Mouse (Mus musculus) monocyte, adult 2 months (primary cell): ENCODE measurements around the gene Serinc5.
A peak's percentile ranks its signal among the peaks of the same experiment; 100 is the strongest.
"Not testable (repeated sequence)": the region's sequence is repeated elsewhere in the genome, so short reads cannot be mapped to it uniquely, and the experiment has no call there.

ENCODE experiments used
- DNase-seq, 2 experiments: peaks; one replicate each; pipeline ENCODE4 v3.0.0; 2022; ENCODE audit warnings: low spot score in 2 of 2, low read depth in 1 of 2

Serinc5 gene

DNA sequence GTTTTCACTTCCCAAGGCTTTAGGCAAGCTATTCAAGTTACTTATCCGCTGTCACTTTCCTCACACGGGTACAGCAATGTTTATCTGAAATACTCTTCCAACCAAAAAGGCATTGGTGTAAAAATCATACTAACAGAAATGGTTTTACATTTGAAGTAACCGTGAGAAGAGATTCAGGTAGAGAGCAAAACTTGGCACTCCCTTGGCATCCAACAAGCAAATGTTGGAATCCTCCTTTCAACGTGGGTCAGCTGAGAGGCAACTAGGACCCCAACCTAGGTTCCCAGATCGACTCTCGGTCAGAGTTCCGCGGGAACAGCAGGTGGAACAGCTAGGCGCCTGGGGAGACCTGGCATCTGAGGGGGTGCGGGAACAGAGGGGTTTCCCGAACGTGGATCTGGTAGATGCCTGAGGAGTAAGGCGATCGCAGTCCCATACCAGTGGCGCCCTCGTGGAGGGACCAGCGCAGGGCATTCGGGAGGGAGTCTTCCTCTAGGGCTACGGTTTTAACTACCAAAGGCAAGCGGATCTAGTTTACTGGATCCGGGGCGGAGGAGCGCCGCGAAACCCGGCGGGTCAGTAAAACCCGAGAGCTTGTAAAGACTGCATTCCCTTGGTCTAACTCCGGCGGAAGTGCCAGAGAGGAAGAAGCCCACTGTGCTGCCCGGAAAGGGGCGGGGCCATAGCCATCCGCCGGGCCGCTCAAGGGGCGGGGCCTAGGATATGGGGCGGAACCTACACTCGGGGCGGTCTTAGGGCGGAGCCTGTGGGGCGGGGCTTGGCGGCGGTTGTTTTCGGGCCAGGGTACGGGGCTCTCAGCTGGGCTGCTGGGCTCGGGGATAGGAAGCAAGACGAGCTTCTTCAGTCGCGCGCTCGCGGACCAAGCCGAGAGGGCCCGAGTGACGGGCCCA, at the start of gene Serinc5:
TSS of gene Serinc5 (plus strand) at position 781 of the 911 bp plus-strand sequence.
- DNase-seq = peak; percentile 88 to 95

DNA sequence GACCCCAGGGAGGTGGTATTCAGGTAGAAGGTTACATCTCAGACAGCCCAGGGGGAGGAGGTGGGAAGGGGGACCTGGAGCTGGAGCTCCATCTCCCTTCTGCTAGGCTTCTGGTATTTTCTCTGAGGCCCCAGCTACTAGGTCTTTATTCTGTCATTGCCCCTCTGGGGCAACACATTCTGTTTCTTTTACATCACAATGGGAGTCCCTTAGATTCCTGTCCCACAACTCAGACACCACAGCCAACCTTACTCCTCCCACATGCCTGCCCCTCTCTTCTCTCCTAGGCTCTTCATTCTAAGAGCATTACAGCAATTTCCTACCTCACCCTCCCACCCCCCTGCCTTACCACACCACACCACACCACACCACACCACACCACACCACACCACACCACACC, 34.8 kb upstream of the Serinc5 start, which contains the start of gene Spz1:
TSS of gene Spz1 (minus strand) at position 101 of the 400 bp plus-strand sequence.
- no peak for DNase-seq

DNA sequence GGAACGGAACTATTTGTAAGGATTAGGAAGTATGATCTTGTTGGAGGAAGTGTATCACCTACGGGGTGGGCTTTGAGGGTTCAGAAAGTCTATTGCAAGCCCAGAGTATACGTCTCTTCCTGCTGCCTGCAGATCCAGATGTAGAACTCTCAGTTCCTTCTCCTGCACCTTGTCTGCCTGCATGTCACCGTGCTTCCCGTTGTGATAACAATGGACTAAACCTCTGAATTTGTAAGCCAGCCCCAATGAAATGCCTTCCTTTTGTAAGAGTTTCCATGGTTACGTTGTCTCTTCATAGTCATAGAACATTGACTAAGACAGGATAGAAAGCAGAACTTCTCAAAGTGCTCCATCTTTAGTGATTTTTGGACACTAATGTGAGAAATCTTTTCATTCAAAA, 34.2 kb upstream of the Serinc5 start:
- no peak for DNase-seq

DNA sequence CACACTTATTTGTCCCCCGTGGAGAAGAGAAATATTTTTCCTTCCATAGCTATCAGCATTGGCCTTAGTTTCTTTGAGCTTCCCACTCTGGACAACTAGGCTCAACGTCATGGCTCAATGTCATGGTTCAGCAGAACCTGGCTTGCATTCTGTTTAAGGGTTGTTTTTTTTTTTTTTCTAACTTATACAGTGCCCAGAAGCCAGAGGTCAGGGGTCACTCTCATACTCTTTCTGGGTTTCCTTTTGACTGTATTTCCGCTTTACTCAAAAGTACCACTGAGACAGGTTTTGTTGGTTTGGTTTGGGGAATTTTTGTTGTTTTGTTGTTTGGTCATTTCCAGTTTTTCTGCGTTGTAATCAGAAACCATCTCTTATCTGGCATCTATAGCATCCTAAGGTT, 32.7 kb upstream of the Serinc5 start:
- DNase-seq = no peak

DNA sequence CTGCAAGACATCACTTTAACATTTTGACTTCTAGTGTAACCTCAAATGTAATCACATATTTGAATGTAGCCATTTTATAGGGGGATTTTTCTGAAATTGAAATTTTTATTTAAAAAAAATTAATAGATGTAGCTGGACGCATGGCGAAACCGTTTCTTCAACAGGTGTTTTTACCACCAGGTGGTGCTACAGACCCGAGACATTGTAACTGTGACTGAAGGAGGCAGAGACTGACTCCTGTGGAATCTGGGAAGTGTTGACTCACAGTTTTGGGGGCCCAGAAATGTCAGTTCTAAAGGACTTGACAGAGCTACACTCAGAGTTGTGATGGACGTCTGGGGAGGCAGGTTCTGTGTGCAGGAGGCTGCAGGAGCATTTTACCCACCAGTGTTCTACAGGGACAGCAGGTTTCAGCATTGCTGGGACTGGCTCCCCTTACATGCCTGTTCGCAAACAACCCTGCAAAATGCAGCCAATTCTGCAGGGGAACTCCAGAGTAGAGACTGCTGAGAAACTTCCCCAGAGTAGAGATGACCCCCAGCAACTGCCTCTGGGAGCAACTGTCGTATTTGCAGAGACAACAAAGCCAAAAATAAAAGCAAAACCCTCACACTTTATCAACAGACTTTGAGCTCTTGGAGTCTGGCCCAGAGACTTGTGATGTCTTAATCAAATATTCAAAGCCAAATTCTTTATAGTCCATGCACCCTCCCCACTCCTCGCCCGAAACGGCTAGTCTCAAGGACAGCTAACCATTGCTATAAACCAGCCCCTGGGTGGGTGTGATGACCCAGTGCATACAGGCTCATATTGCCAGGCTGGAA, 30.5 kb upstream of the Serinc5 start:
- no peak for DNase-seq

DNA sequence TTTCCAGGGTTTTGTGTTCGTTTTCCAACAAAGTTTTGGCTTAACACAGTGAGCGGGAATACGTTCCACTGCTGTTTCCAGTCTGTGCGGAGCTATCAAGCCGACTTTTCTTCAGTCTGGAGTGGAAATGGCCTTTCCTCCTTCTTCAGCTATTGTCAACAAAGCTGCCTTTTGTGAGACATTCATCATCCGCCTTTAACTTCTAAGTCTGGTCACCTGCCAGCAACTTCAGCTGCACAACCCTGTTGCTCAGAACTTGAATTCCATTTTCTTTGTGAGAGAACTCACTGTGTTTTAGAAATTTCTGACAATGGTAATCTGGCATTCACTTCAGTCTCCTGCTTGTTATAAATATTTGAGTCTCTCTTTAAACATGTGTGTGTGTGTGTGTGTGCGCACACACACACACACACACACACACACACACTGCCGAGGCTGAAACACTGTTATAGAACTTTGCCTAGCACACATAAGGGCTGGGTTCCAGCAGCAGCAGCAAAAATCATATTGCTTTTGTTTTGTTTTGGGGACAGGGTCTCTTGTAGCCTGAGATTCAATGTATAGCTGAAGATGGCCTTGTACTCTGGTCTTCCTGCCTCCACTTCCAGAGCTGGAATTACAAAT, 26.7 kb upstream of the Serinc5 start:
- no peak for DNase-seq

DNA sequence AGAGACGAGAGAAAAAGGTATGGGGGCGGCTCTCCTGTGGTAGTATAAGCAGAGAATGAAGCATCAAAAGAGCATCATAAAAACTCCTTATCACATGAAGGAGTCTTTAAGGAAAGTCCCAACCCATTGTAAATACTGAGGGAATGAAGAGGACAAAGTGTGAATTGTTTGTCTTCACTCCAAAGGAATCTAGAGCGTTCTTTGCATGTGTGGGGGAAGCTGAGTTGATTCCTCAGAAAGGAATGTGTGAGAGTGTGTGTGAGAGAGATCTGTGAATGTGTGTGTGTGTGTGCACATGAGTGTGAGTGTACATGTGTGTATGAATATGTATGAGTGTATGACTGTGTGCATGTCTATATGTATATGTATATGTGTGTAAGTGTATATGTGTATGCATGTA, 22.2 kb upstream of the Serinc5 start:
- no peak for DNase-seq

DNA sequence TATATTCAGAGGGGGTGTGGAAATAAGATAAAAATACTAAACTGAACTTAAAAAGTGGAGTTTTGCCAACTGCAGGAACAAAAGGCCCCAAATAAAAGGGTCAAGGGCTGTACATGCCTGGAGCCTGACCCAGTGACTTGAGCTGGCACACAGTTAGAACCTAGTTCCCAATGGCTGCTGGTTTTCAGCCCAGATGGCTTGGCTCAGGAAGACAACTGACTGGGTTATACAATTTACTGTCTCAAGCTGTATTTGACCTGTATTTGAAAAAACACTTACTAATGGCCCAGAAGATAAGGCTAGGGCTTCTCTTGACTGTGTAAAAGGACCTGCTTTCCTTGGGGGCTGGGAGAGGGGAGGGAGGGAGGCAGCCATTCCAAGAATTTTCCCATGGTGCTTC, 21.6 kb upstream of the Serinc5 start:
- no peak for DNase-seq

DNA sequence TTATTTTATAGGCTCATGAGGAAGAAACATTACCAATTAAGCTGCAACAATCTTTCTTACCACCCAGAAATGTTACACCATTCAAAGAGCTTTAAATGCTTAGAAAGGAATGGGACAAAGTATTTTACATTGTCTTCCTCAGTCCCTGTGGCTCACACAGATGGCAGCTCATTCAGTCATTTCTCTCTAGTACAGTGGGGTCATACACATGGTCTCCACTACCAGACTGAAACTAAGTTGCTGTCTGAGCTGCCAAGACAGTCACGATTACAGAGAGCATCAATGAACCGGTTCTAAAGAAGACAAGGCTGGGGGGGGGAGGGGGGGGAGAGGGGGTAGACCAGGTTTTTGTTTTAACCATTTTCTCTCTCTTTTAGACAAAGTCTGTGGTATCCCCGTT, 19.7 kb upstream of the Serinc5 start:
- no peak for DNase-seq

DNA sequence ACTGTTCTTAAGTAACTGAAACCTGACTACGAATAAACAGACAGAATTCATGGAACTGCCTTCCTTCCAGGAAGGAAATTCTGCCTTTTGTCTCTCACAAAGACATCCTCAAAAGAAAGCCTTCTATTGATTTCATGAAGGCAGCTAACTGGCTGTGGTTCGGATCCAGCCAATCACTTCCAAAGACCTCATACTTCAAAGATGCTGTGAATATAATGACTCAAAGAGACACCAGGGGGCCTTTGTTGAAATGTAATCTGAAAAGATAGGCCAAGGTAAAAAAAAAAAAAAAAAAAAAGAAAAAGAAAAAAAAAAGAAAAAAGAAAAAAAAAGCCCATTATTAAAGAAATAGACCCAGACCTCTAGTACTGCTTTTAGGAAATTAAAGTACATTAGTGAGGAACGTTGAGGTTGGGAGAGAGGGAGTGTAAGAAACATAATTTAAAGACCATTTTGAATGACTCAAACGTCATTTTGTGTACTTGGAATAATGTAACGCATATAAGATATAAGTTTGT, 18.6 kb upstream of the Serinc5 start:
- no peak for DNase-seq

DNA sequence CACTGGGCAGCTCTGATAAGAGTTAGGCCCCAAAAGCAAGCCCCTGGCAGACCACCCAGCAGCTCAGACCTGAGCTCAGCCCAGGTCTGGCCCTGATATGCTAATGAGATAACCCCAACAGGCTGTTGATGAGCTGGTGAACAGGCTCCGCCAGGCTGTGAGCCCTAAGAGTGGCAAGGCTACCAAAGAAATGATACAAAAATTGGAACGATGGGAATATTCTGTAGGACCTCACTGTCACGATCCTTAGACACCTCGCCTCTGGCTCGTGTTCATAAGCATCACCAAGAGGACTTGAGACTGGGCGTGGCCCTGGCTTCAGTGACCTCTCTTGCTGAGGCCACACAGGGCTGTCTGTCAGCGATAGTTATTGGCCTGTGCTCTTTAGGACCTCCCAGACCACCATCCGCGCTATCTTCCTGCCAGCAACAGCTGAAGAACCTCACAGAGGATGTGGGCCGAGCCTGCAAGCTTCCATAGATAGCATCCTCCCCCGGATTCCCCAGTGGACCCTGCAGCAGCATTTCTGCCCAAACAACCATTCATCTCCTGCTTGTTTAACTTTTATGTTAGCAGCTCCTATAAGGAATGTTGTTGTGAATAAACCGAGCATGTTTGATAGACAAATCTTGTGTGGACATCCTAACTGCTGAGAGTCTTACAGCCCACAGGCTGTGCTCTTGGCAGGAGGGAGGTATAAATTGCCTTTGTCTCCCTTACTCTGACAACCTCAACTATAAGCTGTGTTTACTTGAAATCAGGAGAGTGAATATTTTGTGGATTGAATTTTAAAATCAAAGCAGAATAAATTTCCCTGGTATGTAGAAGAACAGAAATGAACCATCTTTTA, 17.9 kb upstream of the Serinc5 start:
- DNase-seq = no peak

DNA sequence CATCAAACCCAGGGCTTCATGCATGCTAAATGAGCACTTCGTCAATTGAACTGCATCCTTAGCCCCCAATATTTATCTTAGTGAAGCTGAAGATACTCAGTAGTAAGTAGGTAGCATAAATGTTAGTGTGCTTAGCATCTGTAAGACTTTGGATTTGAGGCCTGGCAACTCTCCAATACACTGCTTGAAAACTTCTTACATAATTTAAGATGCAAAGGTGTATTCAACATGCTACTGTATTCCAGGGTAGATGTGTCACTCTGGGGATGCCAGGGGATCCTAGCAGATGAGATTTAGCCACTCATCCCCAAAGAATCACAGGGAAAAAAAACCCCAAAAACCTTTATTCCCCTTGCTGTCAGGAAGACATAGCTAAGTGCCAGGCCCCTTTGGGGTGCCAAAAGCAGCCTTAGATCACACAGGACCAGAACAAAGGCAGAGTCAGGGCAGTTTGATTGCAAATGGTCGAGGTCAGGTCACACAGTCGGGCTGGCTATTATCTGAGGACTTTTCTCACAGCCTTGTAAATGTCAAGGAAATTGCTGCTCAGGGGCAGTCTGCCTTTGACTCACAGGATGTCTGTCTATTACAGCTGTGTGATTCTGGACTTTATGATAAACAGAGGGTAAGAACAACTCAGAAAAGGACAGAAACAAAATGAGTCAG, 17.0 kb upstream of the Serinc5 start:
- no peak for DNase-seq

DNA sequence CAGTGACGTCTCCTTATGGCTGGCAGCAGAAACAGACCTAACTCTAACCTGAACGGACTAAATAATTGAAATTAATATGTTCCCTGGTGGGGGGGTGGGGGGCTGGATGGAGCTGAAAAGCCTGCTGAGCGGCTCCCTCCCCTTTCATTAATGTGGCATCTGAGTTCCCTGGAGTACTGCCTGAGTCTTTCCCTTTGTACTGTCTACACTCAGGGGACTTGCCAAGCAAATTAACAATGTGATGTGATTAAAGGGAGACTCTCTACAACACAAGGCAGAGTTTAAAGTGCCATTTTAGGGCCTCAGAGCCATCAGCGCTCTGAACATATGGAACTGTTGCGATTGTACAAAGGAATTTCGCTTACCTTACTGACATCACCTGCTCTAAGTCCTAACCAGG, 16.4 kb upstream of the Serinc5 start:
- no peak for DNase-seq

DNA sequence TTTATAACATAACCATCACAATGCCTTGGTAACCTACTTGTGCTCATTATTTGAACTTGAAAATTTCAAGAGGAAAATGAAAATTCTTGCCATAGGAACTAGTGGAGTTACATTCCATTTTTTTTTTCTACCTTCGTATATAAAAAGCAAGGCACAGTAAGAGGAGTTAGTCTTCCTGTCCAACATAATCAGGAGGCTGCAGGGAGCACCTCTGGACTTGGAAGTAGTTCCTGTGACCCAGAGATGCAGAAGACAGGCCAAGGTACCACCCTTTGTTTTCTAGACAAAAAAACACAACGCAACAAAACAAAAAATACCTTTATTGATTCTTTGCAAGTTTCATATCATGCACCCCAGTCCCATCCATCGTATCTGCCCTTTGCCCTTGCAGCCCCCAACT, 16.0 kb upstream of the Serinc5 start:
- no peak for DNase-seq

DNA sequence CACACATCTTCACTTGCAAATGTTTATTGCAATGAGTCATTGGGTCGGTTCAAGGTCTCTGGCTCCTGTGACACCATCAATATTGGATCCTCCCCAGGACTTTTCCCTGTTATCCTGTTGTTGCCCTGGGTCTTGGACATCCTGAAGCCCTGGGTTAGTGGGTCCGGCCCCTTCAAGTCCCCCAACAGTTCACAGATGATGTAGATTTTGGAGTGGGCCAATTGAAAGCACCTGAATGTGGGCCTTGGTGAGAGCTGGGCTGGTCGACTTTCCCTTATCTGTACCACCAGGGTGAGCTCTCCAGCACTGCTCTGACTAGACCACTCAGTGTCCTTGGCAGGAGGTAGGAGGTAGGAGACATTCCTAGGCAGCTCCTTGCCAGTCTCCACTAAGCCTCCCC, 15.5 kb upstream of the Serinc5 start:
- no peak for DNase-seq

DNA sequence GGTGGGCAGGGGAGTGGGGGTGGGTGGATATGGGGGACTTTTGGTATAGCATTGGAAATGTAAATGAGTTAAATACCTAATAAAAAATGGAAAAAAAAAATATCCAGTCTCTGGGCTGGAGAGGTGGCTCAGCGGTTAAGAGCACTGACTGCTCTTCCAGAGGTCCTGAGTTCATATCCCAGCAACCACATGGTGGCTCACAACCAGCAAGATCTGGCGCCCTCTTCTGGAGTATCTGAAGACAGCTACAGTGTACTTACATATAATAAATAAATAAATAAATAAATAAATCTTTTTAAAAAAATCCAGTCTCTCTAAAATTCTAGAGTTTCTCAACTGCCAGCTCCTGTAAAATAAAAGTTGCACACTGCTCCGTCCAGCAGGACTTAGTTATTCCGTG, 5.6 kb upstream of the Serinc5 start:
- not testable (repeated sequence) for DNase-seq

DNA sequence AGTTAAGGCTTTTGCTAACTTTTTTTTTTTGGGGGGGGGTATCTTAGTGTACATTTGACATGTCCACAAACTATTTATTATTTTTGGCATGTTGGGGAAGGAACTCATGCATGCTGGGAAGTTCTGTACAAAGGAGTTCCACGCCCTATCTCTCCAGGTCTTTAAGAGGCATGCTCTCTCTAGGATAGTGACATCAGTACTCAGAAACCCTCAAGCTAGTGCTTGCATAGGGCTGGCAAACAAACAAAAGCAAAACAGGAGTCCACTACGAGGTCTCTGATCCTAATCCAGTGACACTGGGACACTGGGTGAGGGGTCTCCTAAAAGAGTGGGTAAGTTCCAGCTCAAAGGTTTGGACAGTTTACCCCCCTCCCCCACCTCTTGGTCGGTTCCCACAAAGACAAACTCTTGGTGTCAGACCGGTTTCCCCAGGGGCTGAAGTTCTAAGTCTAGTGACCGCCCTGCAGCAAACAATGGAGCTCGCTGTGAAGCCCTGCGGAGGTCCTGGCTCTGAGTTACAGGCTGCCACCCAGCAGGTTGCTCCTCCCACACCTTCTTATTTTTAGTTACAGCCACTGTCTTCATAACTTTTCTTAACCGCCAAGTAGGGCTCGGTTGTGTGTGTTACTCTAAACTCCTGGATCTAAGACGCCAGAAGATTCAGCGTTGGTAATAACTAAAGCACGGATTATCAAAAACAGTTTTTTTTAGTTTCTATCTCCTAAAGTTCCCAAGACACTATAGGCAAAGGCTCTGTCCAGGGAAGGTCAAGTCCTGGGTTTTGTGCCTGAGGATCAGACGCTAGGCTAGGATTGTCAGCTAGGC, 1.2 kb upstream of the Serinc5 start:
- DNase-seq = no peak

DNA sequence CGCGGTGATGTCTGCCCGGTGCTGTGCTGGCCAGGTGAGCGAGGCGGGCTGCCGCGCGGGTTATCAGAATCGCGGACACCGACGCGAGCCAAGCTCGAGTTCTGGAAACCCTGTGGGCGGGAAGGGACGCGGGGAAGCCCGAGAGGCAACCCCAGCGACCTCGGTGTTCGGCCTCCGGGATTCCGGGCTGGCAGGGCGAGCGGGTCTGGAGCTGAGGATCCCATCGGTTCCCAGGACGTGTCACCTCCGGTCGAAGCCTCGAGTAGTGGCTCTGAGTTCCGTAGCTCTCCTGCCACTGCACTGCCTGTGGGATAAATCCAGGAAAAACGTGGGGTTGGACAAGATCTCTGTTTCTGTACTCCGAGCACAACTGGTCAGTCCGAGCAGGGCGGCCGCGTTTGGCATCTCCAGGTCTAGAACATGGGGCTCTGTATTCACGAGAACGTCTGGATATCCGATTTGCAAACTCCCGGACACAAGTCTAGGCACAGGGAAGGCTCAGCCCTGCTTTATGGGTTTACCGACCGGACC, 428 bp downstream of the Serinc5 start:
- no peak for DNase-seq

DNA sequence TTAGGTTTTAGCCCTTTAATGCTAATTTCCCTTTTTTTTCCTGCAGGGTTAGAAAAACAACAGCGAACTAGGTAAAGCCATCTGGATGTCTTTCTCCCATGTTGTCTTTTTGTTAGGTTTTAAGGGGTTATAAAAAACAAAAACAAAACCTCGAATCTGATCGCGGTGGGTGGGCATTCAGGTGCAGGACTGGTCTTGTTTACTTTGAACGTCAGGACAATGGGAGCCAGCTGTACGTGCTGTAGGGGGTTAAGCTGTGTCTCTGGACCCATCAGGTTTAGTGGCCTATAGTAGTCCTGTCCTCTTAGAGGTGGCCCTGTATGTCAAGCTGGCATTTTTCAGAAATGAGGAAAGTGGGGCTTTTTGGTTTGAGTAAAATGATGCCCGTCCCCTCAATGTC, 1.0 kb downstream of the Serinc5 start:
- DNase-seq = no peak
